Mouse (Mus musculus) G1E (cell line): ENCODE measurements around the gene Arid2. TPM values are rescaled to one million over a fixed set of nuclear protein-coding genes. Genes with fewer than 3 reads are reported as not detected.

Source experiments
- ATAC-seq: 2 replicates; pipeline ENCODE4 v1.8.0; 2016; ENCODE audit warnings: mild to moderate bottlenecking; ENCODE audit not compliant: insufficient number of reproducible peaks, poor library complexity, low FRiP score, severe bottlenecking; ENCODE audit errors: extremely low read depth
- DNase-seq: peaks from one replicate; pipeline ENCODE4 v3.0.0; 2012; ENCODE audit warnings: low spot score
- H3K27me3 ChIP-seq: 2 replicates; pipeline ENCODE4 v1.6.1; 2012; ENCODE audit warnings: mild to moderate bottlenecking, low read length, inconsistent platforms; ENCODE audit not compliant: insufficient read depth
- H3K36me3 ChIP-seq: replicated peaks from 2 replicates; pipeline ENCODE3; 2012; ENCODE audit warnings: mild to moderate bottlenecking, inconsistent platforms
- H3K4me1 ChIP-seq: 2 replicates; pipeline ENCODE4 v1.6.1; 2012; ENCODE audit warnings: low read depth, low read length, inconsistent platforms, mixed read lengths; ENCODE audit not compliant: insufficient read depth
- H3K4me3 ChIP-seq: 2 replicates; pipeline ENCODE4 v1.5.1; 2012; ENCODE audit warnings: low read depth, mild to moderate bottlenecking, inconsistent platforms, low read length, moderate library complexity, mixed read lengths
- H3K9me3 ChIP-seq: replicated peaks from 2 replicates; pipeline ENCODE4 v1.6.1; 2012; ENCODE audit warnings: inconsistent platforms
- CTCF ChIP-seq: IDR thresholded peaks from 2 replicates; pipeline ENCODE4 v1.5.1; 2012; ENCODE audit warnings: low read depth, low read length, inconsistent platforms, mixed read lengths
- GATA1 ChIP-seq: IDR thresholded peaks from 2 replicates; pipeline ENCODE4 v1.6.1; 2012; ENCODE audit warnings: borderline replicate concordance, low read length, inconsistent platforms, mixed read lengths
- GATA2 ChIP-seq: IDR thresholded peaks from 2 replicates; pipeline ENCODE4 v1.6.1; 2012; ENCODE audit warnings: low read depth, low read length, inconsistent platforms, borderline replicate concordance
- POLR2AphosphoS5 ChIP-seq: IDR thresholded peaks from 2 replicates; pipeline ENCODE4 v1.6.1; 2012; ENCODE audit warnings: low read depth, low read length, inconsistent platforms; ENCODE audit not compliant: insufficient replicate concordance
- TAL1 ChIP-seq: conservative IDR thresholded peaks from 2 replicates; pipeline ENCODE4 v1.6.1; 2012; ENCODE audit warnings: low read depth, low read length, inconsistent platforms, mixed read lengths
- polyA plus RNA-seq: library from polyadenylated mRNA; stranded (reverse); fragments of >175 nt; gene quantifications from 2 replicates; pipeline ENCODE4 v1.2.3, GENCODE M21; 2012
- total RNA-seq, 2 experiments: library from RNA; stranded (forward) in 1 of 2; stranded (reverse) in 1 of 2; fragments of 200-1000 nt in 1 of 2; fragments of >200 nt in 1 of 2; fragmentation: Nextera tagmentation in 1 of 2; gene quantifications; 2 replicates each; pipeline ENCODE4 v1.2.3; 2014 to 2017

The Arid2 gene
- total and polyA plus RNA-seq, 3 experiments, result 15.8 to 100 (median 48.7) TPM

GRCm38 (mm10) chr15:96351432-96351831 lies 64.1 kb downstream of the Arid2 start:
- H3K4me1 ChIP-seq, result peaks cover 10% of the 10 kb centered on the region; the same call in 1 of the 2 replicates
- DNase-seq (no peak), ATAC-seq (no peak)
- 0 out of 2 replicates have a peak, but pooled peaks cover 3% of the 10 kb centered on the region for H3K9me3 ChIP-seq
- TF ChIP-seq GATA2, result no peak
- TF ChIP-seq GATA1, result no peak
- no peak for TF ChIP-seq TAL1
- no peak for TF ChIP-seq POLR2AphosphoS5
- no peak for TF ChIP-seq CTCF
- no peaks in the 10 kb centered on the region for H3K27me3 ChIP-seq
- H3K4me3 ChIP-seq, result no peak overlapping the region
- H3K36me3 ChIP-seq, result peaks cover 70% of the 10 kb centered on the region

GRCm38 (mm10) chr15:96358871-96359270 lies 71.6 kb downstream of the Arid2 start:
- H3K4me1 ChIP-seq, result peaks cover 9% of the 10 kb centered on the region; the same call in 1 of the 2 replicates
- ATAC-seq, result no peak
- no peak overlapping the region for H3K4me3 ChIP-seq
- peaks cover 78% of the 10 kb centered on the region for H3K36me3 ChIP-seq
- no peak for DNase-seq
- no peaks in the 10 kb centered on the region for H3K9me3 ChIP-seq
- no peak for TF ChIP-seq CTCF
- no peak for TF ChIP-seq POLR2AphosphoS5
- TF ChIP-seq GATA1, result no peak
- TF ChIP-seq GATA2, result no peak
- no peak for TF ChIP-seq TAL1
- H3K27me3 ChIP-seq, result no peaks in the 10 kb centered on the region

GRCm38 (mm10) chr15:96360614-96361013 lies 73.3 kb downstream of the Arid2 start:
- no peak for TF ChIP-seq GATA1
- no peak for TF ChIP-seq CTCF
- no peak for TF ChIP-seq GATA2
- TF ChIP-seq TAL1, result no peak
- TF ChIP-seq POLR2AphosphoS5, result no peak
- H3K4me1 ChIP-seq, result peaks cover 9% of the 10 kb centered on the region; the same call in 1 of the 2 replicates
- no peak overlapping the region for H3K4me3 ChIP-seq
- no peak for ATAC-seq
- no peak for DNase-seq
- H3K36me3 ChIP-seq, result peaks cover 84% of the 10 kb centered on the region
- H3K27me3 ChIP-seq, result no peaks in the 10 kb centered on the region
- H3K9me3 ChIP-seq, result no peaks in the 10 kb centered on the region

GRCm38 (mm10) chr15:96365351-96365750 lies 78.0 kb downstream of the Arid2 start:
- no peak for TF ChIP-seq POLR2AphosphoS5
- TF ChIP-seq CTCF, result no peak
- no peak for TF ChIP-seq GATA1
- TF ChIP-seq GATA2, result no peak
- TF ChIP-seq TAL1, result no peak
- Histone ChIP-seq H3K4me1 (no peaks in the 10 kb centered on the region), H3K36me3 (peaks cover 94% of the 10 kb centered on the region), H3K9me3 (no peaks in the 10 kb centered on the region), H3K27me3 (no peaks in the 10 kb centered on the region), H3K4me3 (no peak overlapping the region)
- ATAC-seq, result no peak
- DNase-seq, result no peak

- DNase-seq, result no peak
- Histone ChIP-seq H3K36me3 (peaks cover 95% of the 10 kb centered on the region), H3K27me3 (no peaks in the 10 kb centered on the region), H3K4me1 (no peaks in the 10 kb centered on the region), H3K4me3 (no peak overlapping the region), H3K9me3 (no peaks in the 10 kb centered on the region)
- no peak for ATAC-seq
- TF ChIP-seq POLR2AphosphoS5, result no peak
- TF ChIP-seq CTCF, result no peak
- TF ChIP-seq TAL1, result no peak
- no peak for TF ChIP-seq GATA2
- TF ChIP-seq GATA1, result no peak
Observed at GRCm38 (mm10) chr15:96366176-96366963, 79.1 kb downstream of the Arid2 start.

- no peak for TF ChIP-seq TAL1
- TF ChIP-seq POLR2AphosphoS5, result no peak
- no peak for TF ChIP-seq GATA1
- no peak for TF ChIP-seq GATA2
- no peak for TF ChIP-seq CTCF
- no peak for DNase-seq
- Histone ChIP-seq H3K9me3 (no peaks in the 10 kb centered on the region), H3K4me1 (no peaks in the 10 kb centered on the region), H3K4me3 (no peak overlapping the region), H3K27me3 (no peaks in the 10 kb centered on the region), H3K36me3 (peaks cover 88% of the 10 kb centered on the region)
- ATAC-seq, result no peak
Observed at GRCm38 (mm10) chr15:96371311-96371710, 84.0 kb downstream of the Arid2 start.
